In genomic region chr1:52951146-52951868, GRCm38 (mm10) we compare ENCODE assay signal across 9 mouse cellular contexts.
DNase-seq lines count a peak whose midpoint lies in the region; ATAC-seq and TF ChIP-seq lines count a peak whose summit lies in the region.
"Had no signal": no experiment of that assay in that cellular context is flagged by ENCODE, and none has a peak within 500 bp of the region (broad histone marks: within the 10 kb centered on the region; RNA-seq: fewer than 3 reads in every experiment).

No protein-coding gene starts in this region.

- H3K4me1 ChIP-seq in kidney, adult 2 months (ENCODE audit: control insufficient read depth, insufficient read depth, low read length): peaks cover 3% of the 10 kb centered on the region; the same call in 1 of the 2 replicates
- no peaks in the 10 kb centered on the region for H3K4me1 ChIP-seq in MEL (ENCODE audit: control insufficient read depth in 1 of 2, insufficient read depth in 2 of 2, low read length in 2 of 2)
- H3K4me1 ChIP-seq in embryonic facial prominence, embryonic 10.5 days: peaks cover 25% of the 10 kb centered on the region
- H3K4me1 ChIP-seq in midbrain, embryonic 15.5 days: peaks cover 15% of the 10 kb centered on the region

- H3K4me3 ChIP-seq in kidney, adult 2 months (ENCODE audit: insufficient read depth, low read depth, low read length): no peak overlapping the region
- H3K4me3 ChIP-seq in MEL (ENCODE audit: control insufficient read depth in 1 of 2, insufficient read depth in 1 of 2, low read depth in 2 of 2, low read length in 2 of 2): peak overlapping the region in 1 of 2 experiments; percentile 37; a peak in 1 of 4 replicates
- no peak overlapping the region for H3K4me3 ChIP-seq in embryonic facial prominence, embryonic 10.5 days
- H3K4me3 ChIP-seq in midbrain, embryonic 15.5 days: no peak overlapping the region

- H3K27me3 ChIP-seq in kidney, adult 2 months (replicated peaks; ENCODE audit: control insufficient read depth, insufficient read depth, low read length): no peaks in the 10 kb centered on the region
- no peaks in the 10 kb centered on the region for H3K27me3 ChIP-seq in MEL (ENCODE audit: control insufficient read depth in 1 of 2, insufficient read depth in 2 of 2, low read length in 2 of 2)
- peaks cover 22% of the 10 kb centered on the region for H3K27me3 ChIP-seq in embryonic facial prominence, embryonic 10.5 days (replicated peaks; ENCODE audit: low read depth, poor library complexity, severe bottlenecking)
- H3K27me3 ChIP-seq in midbrain, embryonic 15.5 days (replicated peaks): no peaks in the 10 kb centered on the region

- peak overlapping the region; percentile 98; the same call in 1 of the 2 replicates for H3K4me2 ChIP-seq in midbrain, embryonic 15.5 days

- no peak overlapping the region for H3K27ac ChIP-seq in kidney, adult 2 months (ENCODE audit: insufficient read depth, low read depth, low read length)
- H3K27ac ChIP-seq in MEL (ENCODE audit: control insufficient read depth, low read depth, low read length): no peak overlapping the region
- no peak overlapping the region for H3K27ac ChIP-seq in embryonic facial prominence, embryonic 10.5 days (replicated peaks)
- no peak overlapping the region for H3K27ac ChIP-seq in midbrain, embryonic 15.5 days
- H3K27ac ChIP-seq: limb, embryonic 12.5 days had no signal

- no peaks in the 10 kb centered on the region for H3K9me3 ChIP-seq in MEL (replicated peaks; ENCODE audit: insufficient read depth, low read length)
- no peaks in the 10 kb centered on the region for H3K9me3 ChIP-seq in embryonic facial prominence, embryonic 10.5 days
- H3K9me3 ChIP-seq in midbrain, embryonic 15.5 days: no peaks in the 10 kb centered on the region
- H3K9me3 ChIP-seq: limb, embryonic 12.5 days had no signal

- DNase-seq in kidney, adult 2 months: peak; percentile 17
- no peak for DNase-seq in kidney, postnatal 25 days
- DNase-seq in MEL (ENCODE audit: low read depth, low spot score): peak; percentile 30
- peak; percentile 18 for DNase-seq in embryonic facial prominence, embryonic 10.5 days (ENCODE audit: low spot score)
- DNase-seq in thymus, adult 18-20 months: no peak
- no peak for DNase-seq in spleen, postnatal 14 days (ENCODE audit: low spot score in 2 of 2)
- DNase-seq in lung, postnatal 25 days (ENCODE audit: low spot score): no peak

- TF ChIP-seq RAD21 in MEL (IDR thresholded peaks at IDR 0.05; ENCODE audit: low read depth, low read length): no peak

- H3K36me3 ChIP-seq in kidney, adult 2 months (ENCODE audit: control insufficient read depth, insufficient read depth, low read length): no peaks in the 10 kb centered on the region
- no peaks in the 10 kb centered on the region for H3K36me3 ChIP-seq in MEL (ENCODE audit: control insufficient read depth in 1 of 2, insufficient read depth in 2 of 2, low read length in 2 of 2)
- no peaks in the 10 kb centered on the region for H3K36me3 ChIP-seq in embryonic facial prominence, embryonic 10.5 days (replicated peaks)
- no peaks in the 10 kb centered on the region for H3K36me3 ChIP-seq in midbrain, embryonic 15.5 days (replicated peaks)
- H3K36me3 ChIP-seq: limb, embryonic 12.5 days had no signal

- H3K79me2 ChIP-seq in MEL (ENCODE audit: control insufficient read depth, insufficient read depth, low read length, poor library complexity): no peaks in the 10 kb centered on the region

- 0 out of 2 replicates have a peak, but pooled peaks have one; percentile 48 for ATAC-seq in midbrain, embryonic 15.5 days (replicated peaks)

- no peak overlapping the region for H3K9ac ChIP-seq in MEL (ENCODE audit: control insufficient read depth, low read depth, low read length, poor library complexity, severe bottlenecking)
- no peak overlapping the region for H3K9ac ChIP-seq in midbrain, embryonic 15.5 days
- H3K9ac ChIP-seq: limb, embryonic 12.5 days had no signal

- 22% methylated on average over 5 of the region's 5 CpGs for WGBS in kidney, adult 2 months
- WGBS in embryonic facial prominence, embryonic 10.5 days: 58% methylated on average over 5 of the region's 5 CpGs
- WGBS in midbrain, embryonic 15.5 days: 47% methylated on average over 5 of the region's 5 CpGs

- TF ChIP-seq EP300 in MEL (IDR thresholded peaks at IDR 0.05; ENCODE audit: low read depth in 1 of 2, low read length in 2 of 2): no peak

- TF ChIP-seq POLR2A in kidney, adult 2 months (IDR thresholded peaks at IDR 0.05; ENCODE audit: low read depth, low read length): no peak
- TF ChIP-seq POLR2A in MEL (IDR thresholded peaks at IDR 0.05; ENCODE audit: control insufficient read depth in 1 of 2, insufficient read depth in 1 of 2, low read depth in 1 of 2, low read length in 2 of 2, poor library complexity in 1 of 2): no peak

- TF ChIP-seq CTCF in kidney, adult 2 months (conservative IDR thresholded peaks at IDR 0.05; ENCODE audit: insufficient read depth, insufficient read length, low read depth, low read length): no peak
- no peak for TF ChIP-seq CTCF in MEL (IDR thresholded peaks at IDR 0.05 in 2 of 3, conservative IDR thresholded peaks at IDR 0.05 in 1 of 3; ENCODE audit: control insufficient read depth in 1 of 3, insufficient read depth in 1 of 3, low read depth in 2 of 3, low read length in 3 of 3, poor library complexity in 1 of 3, severe bottlenecking in 1 of 3)

TF ChIP-seq in MEL, 35 proteins besides CTCF, POLR2A, EP300 and RAD21:
- TF ChIP-seq BHLHE40 (IDR thresholded peaks at IDR 0.05; ENCODE audit: borderline replicate concordance, low read depth, low read length): no peak
- no peak for TF ChIP-seq ELF1 (IDR thresholded peaks at IDR 0.05; ENCODE audit: low read depth, low read length)
- no peak for TF ChIP-seq NELFE (IDR thresholded peaks at IDR 0.05; ENCODE audit: low read depth, low read length)
- TF ChIP-seq GATA1 (IDR thresholded peaks at IDR 0.05; ENCODE audit: low read depth, low read length): no peak
- TF ChIP-seq NRF1 (IDR thresholded peaks at IDR 0.05; ENCODE audit: insufficient read depth, low read depth, low read length, poor library complexity, severe bottlenecking): no peak
- no peak for TF ChIP-seq TCF12 (IDR thresholded peaks at IDR 0.05; ENCODE audit: low read depth, low read length)
- TF ChIP-seq CHD2 (IDR thresholded peaks at IDR 0.05; ENCODE audit: low read length): no peak
- no peak for TF ChIP-seq USF1 (IDR thresholded peaks at IDR 0.05; ENCODE audit: low read depth, low read length)
- TF ChIP-seq MAX (IDR thresholded peaks at IDR 0.05; ENCODE audit: low read length): no peak
- TF ChIP-seq HCFC1 (IDR thresholded peaks at IDR 0.05; ENCODE audit: low read depth, low read length): no peak
- TF ChIP-seq TBP (IDR thresholded peaks at IDR 0.05; ENCODE audit: low read depth, low read length): no peak
- no peak for TF ChIP-seq TAL1 (IDR thresholded peaks at IDR 0.05; ENCODE audit: low read length)
- TF ChIP-seq KAT2A (conservative IDR thresholded peaks at IDR 0.05; ENCODE audit: low read depth, low read length): no peak
- no peak for TF ChIP-seq MYC (IDR thresholded peaks at IDR 0.05; ENCODE audit: low read depth, low read length)
- TF ChIP-seq JUND (IDR thresholded peaks at IDR 0.05; ENCODE audit: low read depth, low read length): no peak
- no peak for TF ChIP-seq SIN3A (IDR thresholded peaks at IDR 0.05; ENCODE audit: low read length)
- TF ChIP-seq RCOR1 (IDR thresholded peaks at IDR 0.05; ENCODE audit: low read depth, low read length): no peak
- no peak for TF ChIP-seq CHD1 (IDR thresholded peaks at IDR 0.05; ENCODE audit: low read depth, low read length)
- TF ChIP-seq USF2 (IDR thresholded peaks at IDR 0.05; ENCODE audit: borderline replicate concordance in 1 of 2, insufficient read depth in 1 of 2, low read depth in 1 of 2, low read length in 2 of 2): no peak

Comparison
In these comparisons a context has a peak if more than half of its experiments do, and no peak if none do; other contexts are left out.
1. DNase-seq: peak in kidney, adult 2 months (single experiment), MEL (single experiment) and embryonic facial prominence, embryonic 10.5 days (single experiment); none in kidney, postnatal 25 days (0 of 2), thymus, adult 18-20 months (0 of 2), spleen, postnatal 14 days (0 of 2) and lung, postnatal 25 days (single experiment).